Mouse (Mus musculus): ENCODE measurements around the gene Nhlrc1.

Nhlrc1 gene

DNA sequence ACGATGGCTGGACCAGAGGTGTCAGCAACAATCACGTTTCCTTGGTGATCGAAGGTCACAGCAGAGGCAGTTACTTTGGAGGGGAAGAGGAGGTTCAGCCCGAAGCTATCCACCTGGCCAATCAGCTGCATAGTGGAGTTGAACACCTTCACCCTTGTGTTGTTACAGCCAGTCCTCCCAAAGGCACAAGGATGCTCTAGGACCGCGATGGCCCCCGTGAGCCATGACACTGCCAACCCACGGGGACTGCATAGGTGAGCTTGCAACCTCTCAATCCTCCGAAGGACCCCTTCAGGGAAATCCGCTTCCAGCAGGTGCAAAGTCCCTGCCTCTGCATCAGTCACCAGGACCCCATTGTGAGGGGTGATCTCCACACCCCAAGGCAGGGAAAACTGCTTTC is 910 bp downstream of the Nhlrc1 start:
- no peak for DNase-seq (ENCODE audit: low read depth in 1 of 2, low spot score in 2 of 2)

DNA sequence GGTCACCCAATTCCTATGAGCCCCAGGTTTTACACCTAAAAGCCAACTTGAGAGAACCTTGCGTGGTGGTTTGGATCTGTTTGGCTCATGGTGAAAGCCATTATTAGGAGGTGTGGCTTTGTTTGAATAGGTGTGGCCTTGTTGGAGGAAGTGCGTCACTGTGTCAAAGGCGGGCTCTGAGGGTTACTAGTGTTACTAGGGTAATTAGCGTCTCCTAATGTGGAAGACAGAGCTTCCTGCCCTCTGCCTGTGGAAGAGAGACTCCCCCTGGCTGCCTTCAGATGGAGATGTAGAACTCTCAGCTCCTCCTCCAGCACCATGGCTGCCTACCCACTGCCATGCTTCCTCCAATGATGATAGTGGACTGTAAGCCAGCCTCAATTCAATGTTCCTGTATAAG is 13.1 kb downstream of the Nhlrc1 start:
- no peak for DNase-seq (ENCODE audit: low read depth in 1 of 2, low spot score in 2 of 2)

- DNase-seq (ENCODE audit: low read depth in 1 of 2, low spot score in 2 of 2): no peak
These were observed 15.2 kb downstream of the Nhlrc1 start for GRCm38 (mm10) chr13:46999498-46999897.

DNA sequence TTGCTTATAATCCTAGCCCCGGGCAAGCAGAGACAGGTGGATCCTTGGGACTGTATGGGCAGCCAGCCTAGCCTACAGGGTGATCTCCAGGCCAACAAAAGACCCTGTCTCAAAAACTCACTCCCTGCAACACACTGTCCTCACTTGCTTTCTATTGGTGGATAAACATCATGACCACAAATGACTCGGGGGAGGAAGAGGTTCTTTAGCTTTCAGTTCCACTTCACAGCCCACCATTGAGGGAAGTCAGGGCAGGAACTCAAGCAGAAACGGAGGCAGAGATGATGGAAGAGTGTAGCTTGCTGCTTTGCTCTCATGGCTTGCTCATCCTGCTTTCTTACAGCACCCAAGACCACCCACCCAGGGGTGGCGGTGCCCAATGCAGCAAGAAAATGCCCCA is 17.3 kb downstream of the Nhlrc1 start:
- DNase-seq (ENCODE audit: low read depth in 1 of 2, low spot score in 2 of 2): no peak

DNA sequence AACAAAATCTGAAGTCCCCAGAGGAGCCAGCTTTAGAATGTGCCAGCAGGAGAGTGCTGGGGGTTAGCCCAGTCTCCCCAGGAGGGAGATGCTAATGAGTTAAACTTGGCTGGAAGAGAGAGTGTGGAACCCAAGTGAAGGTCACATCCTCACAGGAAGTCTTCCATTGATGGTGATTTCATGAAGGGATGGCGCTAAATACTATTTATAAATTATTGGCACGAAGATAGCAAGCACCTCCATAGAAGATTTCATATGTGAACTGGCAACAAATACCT is 21.4 kb downstream of the Nhlrc1 start:
- no peak for DNase-seq (ENCODE audit: low read depth in 1 of 2, low spot score in 2 of 2)

DNA sequence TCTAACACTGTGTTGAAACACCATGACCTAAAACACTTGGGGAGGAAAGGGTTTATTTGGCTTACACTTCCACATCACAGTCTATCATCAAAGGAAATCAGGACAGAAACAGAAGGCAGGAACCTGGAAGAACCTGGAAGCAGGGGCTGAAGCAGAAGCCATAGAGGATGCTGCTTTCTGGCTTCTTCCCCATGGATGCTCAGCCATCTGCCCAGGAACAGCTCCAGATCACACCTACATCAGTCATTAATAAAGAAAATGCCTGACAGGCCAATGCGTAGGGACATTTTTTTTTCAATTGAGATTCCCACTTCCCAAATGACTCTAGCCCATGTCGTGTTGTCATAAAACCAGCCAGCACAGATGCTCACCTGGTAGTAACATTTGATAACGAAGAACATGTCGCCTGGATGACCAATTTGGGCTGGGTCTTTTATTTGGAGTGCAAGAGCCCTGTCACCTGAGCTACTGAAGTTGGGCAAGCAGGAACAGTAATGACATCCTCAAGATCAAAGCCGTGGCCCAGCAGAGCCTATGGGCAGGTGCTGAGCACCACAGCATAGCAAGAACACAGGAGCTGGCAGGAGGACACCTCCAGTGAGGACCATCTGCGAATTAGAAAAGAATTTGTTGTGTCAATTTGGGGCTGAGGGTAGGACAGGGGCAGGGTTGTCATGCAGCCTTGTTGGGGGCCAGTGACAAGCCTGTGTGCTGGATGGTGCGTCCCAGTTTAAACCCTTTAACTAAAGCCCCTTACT is 22.0 kb downstream of the Nhlrc1 start:
- no peak for DNase-seq (ENCODE audit: low read depth in 1 of 2, low spot score in 2 of 2)

GRCm38 (mm10) chr13:46990376-46991011 is 24.2 kb downstream of the Nhlrc1 start:
- DNase-seq (ENCODE audit: low read depth in 1 of 2, low spot score in 2 of 2): no peak

- no peak for DNase-seq (ENCODE audit: low read depth in 1 of 2, low spot score in 2 of 2)
These were observed 26.7 kb downstream of the Nhlrc1 start for GRCm38 (mm10) chr13:46987941-46988340.

- no peak for DNase-seq (ENCODE audit: low read depth in 1 of 2, low spot score in 2 of 2)
These were observed 28.4 kb downstream of the Nhlrc1 start for GRCm38 (mm10) chr13:46986208-46986607.

DNA sequence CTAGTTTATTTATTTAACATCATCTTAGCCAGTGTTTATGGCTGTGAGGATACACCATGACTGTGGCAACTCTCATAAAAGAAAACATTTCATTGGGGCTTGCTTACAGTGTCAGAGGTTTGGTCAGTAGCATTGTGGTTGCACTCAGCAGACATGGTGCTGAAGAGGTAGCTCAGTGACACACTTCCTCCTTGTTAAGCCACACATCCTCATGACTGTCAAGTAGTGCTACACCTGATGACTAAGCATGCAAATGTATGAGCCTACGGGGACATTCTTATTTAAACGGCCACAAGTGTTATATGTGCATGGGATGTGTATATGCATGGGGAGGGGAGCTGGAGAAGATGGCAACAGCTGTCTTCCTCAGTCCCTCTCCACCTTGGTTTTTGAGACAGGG is 30.8 kb downstream of the Nhlrc1 start:
- DNase-seq (ENCODE audit: low read depth in 1 of 2, low spot score in 2 of 2): no peak

DNA sequence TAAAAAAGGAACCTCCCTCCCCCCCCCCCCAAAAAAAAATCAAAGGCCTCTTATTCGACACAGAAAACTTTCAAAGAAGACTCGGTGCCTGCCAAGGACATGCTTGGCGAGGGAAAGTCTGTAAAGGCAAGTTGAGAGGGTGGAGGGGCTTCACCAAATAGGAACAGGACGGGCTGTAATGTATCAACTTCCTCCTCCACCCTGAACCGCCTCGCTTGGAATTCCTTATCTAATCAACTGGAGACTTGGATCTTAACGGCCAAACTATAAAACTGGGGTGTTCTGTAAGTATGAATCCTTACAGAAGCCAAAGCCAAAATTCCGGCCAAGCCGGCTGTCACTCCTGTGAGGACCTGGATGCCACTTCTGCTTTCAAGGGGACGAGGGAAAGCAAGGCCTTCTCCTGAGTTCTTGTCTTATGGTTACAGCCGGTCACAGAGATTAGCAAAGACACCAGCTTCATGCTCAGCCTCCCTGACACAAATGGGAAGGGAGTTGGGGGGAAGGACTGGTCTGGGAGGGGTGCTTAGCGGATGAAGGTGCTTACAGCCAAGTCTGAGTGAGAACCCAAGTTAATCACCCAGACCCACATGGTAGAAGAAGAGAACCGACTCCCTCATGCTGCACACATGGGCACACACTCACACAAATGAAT is 34.7 kb downstream of the Nhlrc1 start:
- no peak for DNase-seq (ENCODE audit: low read depth in 1 of 2, low spot score in 2 of 2)

- no peak for DNase-seq (ENCODE audit: low read depth in 1 of 2, low spot score in 2 of 2)
These were observed 38.1 kb downstream of the Nhlrc1 start for GRCm38 (mm10) chr13:46976532-46976931.

DNA sequence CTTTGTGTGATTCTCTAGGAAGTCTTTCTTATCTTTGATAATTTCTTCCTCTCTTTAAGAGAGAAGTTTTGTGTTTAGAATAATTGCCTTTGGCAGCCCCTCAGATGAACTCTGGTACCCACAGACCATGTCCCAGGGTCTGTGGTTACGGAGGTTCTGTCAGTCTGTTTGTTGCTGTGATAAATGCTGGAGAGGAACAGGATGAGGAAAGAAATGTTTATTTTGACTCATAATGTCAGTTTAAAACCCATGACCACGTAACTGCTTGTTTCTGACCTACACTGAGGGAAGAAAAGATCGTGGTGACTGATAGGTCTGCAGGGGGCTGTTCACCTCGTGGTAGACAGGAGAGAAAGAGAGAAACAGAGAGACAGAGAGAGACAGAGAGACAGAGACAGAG is 38.7 kb downstream of the Nhlrc1 start:
- DNase-seq (ENCODE audit: low read depth in 1 of 2, low spot score in 2 of 2): no peak

DNA sequence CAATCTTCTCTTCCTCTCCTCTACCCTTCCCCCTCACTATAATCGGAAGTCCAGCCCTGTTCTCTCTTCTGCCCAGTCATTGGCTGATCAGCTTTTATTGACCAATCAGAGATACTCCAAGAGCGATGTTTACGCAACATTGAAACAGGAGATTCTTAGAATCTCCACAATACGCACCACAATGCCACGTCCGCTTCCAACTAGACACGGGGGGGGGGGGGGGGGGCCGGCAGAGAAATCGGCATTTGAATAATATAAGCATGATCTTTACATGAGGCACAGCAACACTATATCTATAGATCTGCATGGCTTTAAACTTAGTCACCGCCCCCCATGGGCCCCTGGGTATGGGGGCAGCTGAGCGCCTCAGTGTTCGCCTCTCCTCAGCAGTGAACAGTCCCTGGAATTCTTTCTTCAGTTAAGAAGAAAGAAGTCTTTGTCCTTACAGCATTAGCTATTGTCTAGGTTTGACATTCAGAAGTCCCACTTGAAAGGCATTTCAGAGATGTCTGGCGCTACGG is 39.6 kb downstream of the Nhlrc1 start:
- DNase-seq (ENCODE audit: low read depth in 1 of 2, low spot score in 2 of 2): no peak

- no peak for DNase-seq (ENCODE audit: low read depth in 1 of 2, low spot score in 2 of 2)
These were observed 44.2 kb downstream of the Nhlrc1 start for GRCm38 (mm10) chr13:46970286-46970945.

GRCm38 (mm10) chr13:46968626-46969025 is 46.0 kb downstream of the Nhlrc1 start:
- no peak for DNase-seq (ENCODE audit: low read depth in 1 of 2, low spot score in 2 of 2)

GRCm38 (mm10) chr13:46967308-46967707 is 47.3 kb downstream of the Nhlrc1 start:
- no peak for DNase-seq (ENCODE audit: low read depth in 1 of 2, low spot score in 2 of 2)
